Mouse (Mus musculus): Measurements from ENCODE around the gene Ugt2b1. TPM values are rescaled to one million over a fixed set of nuclear protein-coding genes. Genes with fewer than 3 reads are reported as not detected.

The Ugt2b1 gene
- polyA plus RNA-seq, 1 experiment = not detected

DNA sequence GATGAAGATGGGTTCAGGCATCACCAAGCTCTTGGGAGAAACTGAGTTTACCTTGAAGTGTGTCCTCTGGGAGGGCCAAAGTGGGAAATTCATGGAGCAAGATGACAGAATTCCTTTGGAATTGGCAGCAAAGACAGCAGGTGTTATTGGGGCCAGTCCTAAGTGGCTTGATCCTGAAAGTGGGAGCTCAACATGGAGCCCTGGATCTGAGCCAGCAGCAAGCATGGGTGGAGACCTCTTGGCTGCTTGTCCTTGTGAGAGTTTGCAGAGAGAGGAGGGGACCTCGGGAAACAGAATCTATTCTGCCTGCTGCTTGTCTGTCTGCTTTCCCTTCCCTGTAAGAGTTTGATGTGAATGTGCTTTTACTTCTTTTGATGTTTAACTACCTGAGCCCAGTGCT, 54.5 kb downstream of the Ugt2b1 start:
- no peaks in the 10 kb centered on the region for H3K27me3 ChIP-seq (replicated peaks; ENCODE audit: control insufficient read depth, insufficient read depth, low read length)
- no peak for DNase-seq
- no peak overlapping the region for H3K4me3 ChIP-seq (ENCODE audit: insufficient read depth, low read depth, low read length)
- WGBS = 25% methylated on average over 1 of the region's 1 CpGs
- no peak overlapping the region for H3K27ac ChIP-seq (ENCODE audit: insufficient read depth, low read depth, low read length)
- no peaks in the 10 kb centered on the region for H3K4me1 ChIP-seq (ENCODE audit: control insufficient read depth, insufficient read depth, low read length)
- TF ChIP-seq CTCF (conservative IDR thresholded peaks at IDR 0.05; ENCODE audit: insufficient read depth, insufficient read length, low read depth, low read length) (no peak), POLR2A (IDR thresholded peaks at IDR 0.05; ENCODE audit: low read depth, low read length) (no peak)
- no peaks in the 10 kb centered on the region for H3K36me3 ChIP-seq (ENCODE audit: control insufficient read depth, insufficient read depth, low read length)

Other genes starting within 250 kb of the Ugt2b1 start
- gene Tmprss11e, start 180.7 kb downstream of the Ugt2b1 start, polyA plus RNA-seq (2012; rRNA removed) = not detected in 2 replicates
- gene Ythdc1, start 122.3 kb downstream of the Ugt2b1 start, polyA plus RNA-seq (2012; rRNA removed) = 12.4 and 16.4 TPM in 2 replicates
- gene Ugt2b34, start 19.6 kb downstream of the Ugt2b1 start, polyA plus RNA-seq (2012; rRNA removed) = 23.0 and 29.8 TPM in 2 replicates
- not detected in 2 replicates for gene Ugt2b35, start 74.3 kb upstream of the Ugt2b1 start, polyA plus RNA-seq (2012; rRNA removed)
- not detected in 2 replicates for gene Ugt2b36, start 166.0 kb upstream of the Ugt2b1 start, polyA plus RNA-seq (2012; rRNA removed)
- 0.34 and 0.45 TPM in 2 replicates for gene Ugt2b5, start 213.8 kb upstream of the Ugt2b1 start, polyA plus RNA-seq (2012; rRNA removed)